Mouse (Mus musculus): ENCODE measurements around the gene Ndrg4.

DNA sequence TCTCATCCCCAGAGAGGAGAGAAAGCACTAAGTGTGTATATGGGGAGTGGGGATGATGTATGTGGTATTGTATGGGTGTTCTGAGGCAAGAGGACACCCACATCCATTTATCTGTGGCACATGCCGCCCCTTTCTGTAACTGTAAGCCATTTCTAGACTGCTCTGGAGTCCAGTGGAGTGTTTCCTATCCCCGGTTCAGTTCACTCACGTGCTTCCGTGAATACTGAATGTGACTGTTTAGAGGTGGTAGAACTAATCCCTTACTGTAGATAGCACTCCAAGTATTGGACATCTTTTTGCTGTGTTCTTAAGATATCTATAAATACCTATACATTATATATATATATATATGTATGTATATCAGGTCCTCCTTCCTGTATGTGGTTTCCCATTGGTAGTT is 37.6 kb downstream of the Ndrg4 start:
- TF ChIP-seq CTCF (IDR thresholded peaks at IDR 0.05; ENCODE audit: control insufficient read depth, insufficient read depth, insufficient read length), result no peak
- no peak for TF ChIP-seq USF1 (IDR thresholded peaks at IDR 0.05; ENCODE audit: low read depth)
- TF ChIP-seq MAX (IDR thresholded peaks at IDR 0.05), result no peak
